Comparison of ENCODE assay signal across 8 mouse cellular contexts in genomic region chr17:46889450-46890084, GRCm38 (mm10). TPM values are rescaled to one million over a fixed set of nuclear protein-coding genes. Genes with fewer than 3 reads are reported as not detected.
DNase-seq lines count a peak whose midpoint lies in the region; ATAC-seq and TF ChIP-seq lines count a peak whose summit lies in the region.

No protein-coding gene starts in this region.

- WGBS in hindbrain, postnatal 0 days, result under 1% methylated on average over 44 of the region's 44 CpGs

- peak overlapping the region; percentile 71 for H3K9ac ChIP-seq in hindbrain, postnatal 0 days (replicated peaks; ENCODE audit: low read length)

- H3K27me3 ChIP-seq in hindbrain, postnatal 0 days (ENCODE audit: insufficient read depth, low read length), result no peaks in the 10 kb centered on the region

- TF ChIP-seq CTCF in cortical plate, adult 2 months (IDR thresholded peaks at IDR 0.05; ENCODE audit: extremely low read depth, insufficient read depth, low read length), result no peak
- no peak for TF ChIP-seq CTCF in gastrocnemius, adult 2 months (IDR thresholded peaks at IDR 0.05)
- 0 out of 2 replicates have a peak, but pooled peaks have one; percentile 21 for TF ChIP-seq CTCF in hindbrain, postnatal 0 days (IDR thresholded peaks at IDR 0.05; ENCODE audit: low read depth)

- peak overlapping the region; percentile 82 for H3K4me2 ChIP-seq in hindbrain, postnatal 0 days (ENCODE audit: low read depth, low read length)

- no peaks in the 10 kb centered on the region for H3K36me3 ChIP-seq in hindbrain, postnatal 0 days (ENCODE audit: insufficient read depth, low read length)

- H3K4me3 ChIP-seq in cortical plate, adult 2 months (ENCODE audit: insufficient read depth, low read length), result peak overlapping the region; percentile 93
- peak overlapping the region; percentile 92 for H3K4me3 ChIP-seq in gastrocnemius, adult 2 months
- H3K4me3 ChIP-seq in hindbrain, postnatal 0 days (ENCODE audit: low read length), result peak overlapping the region; percentile 77

- no peaks in the 10 kb centered on the region for H3K9me3 ChIP-seq in hindbrain, postnatal 0 days (ENCODE audit: low read length)

- DNase-seq in adipocyte (ENCODE audit: low spot score), result peak; percentile 74
- DNase-seq in gastrocnemius, adult 2 months, result peak; percentile 91
- peak; percentile 84 for DNase-seq in hindbrain, postnatal 0 days (ENCODE audit: low spot score)
- peak; percentile 69 to 78 for DNase-seq in left cerebral cortex, adult 9 months (ENCODE audit: low spot score in 2 of 2)
- peak; percentile 71 to 75 for DNase-seq in right cerebral cortex, adult 2 months (ENCODE audit: low spot score in 2 of 2)
- DNase-seq in urinary bladder, adult 2 months (ENCODE audit: low spot score), result peak; percentile 62

- peak overlapping the region; percentile 96 for H3K27ac ChIP-seq in cortical plate, adult 2 months (ENCODE audit: insufficient read depth, low read length)
- H3K27ac ChIP-seq in gastrocnemius, adult 2 months, result peak overlapping the region; percentile 90
- peak overlapping the region; percentile 95 for H3K27ac ChIP-seq in hindbrain, postnatal 0 days

- peak; percentile 46 for ATAC-seq in hindbrain, postnatal 0 days
- peak; percentile 36 for ATAC-seq in megakaryocyte, adult 5-6 weeks (ENCODE audit: poor library complexity, severe bottlenecking)

- H3K4me1 ChIP-seq in cortical plate, adult 2 months (ENCODE audit: control insufficient read depth, insufficient read depth, low read length), result peaks cover 12% of the 10 kb centered on the region
- peaks cover 24% of the 10 kb centered on the region for H3K4me1 ChIP-seq in hindbrain, postnatal 0 days (ENCODE audit: insufficient read depth, low read length)

- intact Hi-C loops in gastrocnemius, adult 2 months (cut with DNase I), result loop anchor here (2.0 kb wide), 1 partner anchor 107 kb away; the partner anchor contains the start of gene Rpl7l1

- peak; percentile 58 for TF ChIP-seq POLR2A in cortical plate, adult 2 months (IDR thresholded peaks at IDR 0.05; ENCODE audit: extremely low read depth, insufficient read depth, low read length)

RNA-seq across cellular contexts. Expression of gene Tbcc, which starts 0.9 kb away (rescaled TPM):
- polyA plus RNA-seq in cortical plate, adult 2 months (2012; rRNA removed), result 25.6 and 26.1 TPM in 2 replicates
- 1 to 10 TPM; 6.0 to 8.2 TPM for total RNA-seq in gastrocnemius, adult 2 months (2021)
- total RNA-seq in hindbrain, postnatal 0 days (2014; rRNA removed), result 41.8 and 61.5 TPM in 2 replicates
- 50.7 and 54.5 TPM in 2 replicates for polyA plus RNA-seq in hindbrain, postnatal 0 days (2015; fragmentation: Nextera tagmentation; extraction: Ambion mirVana)
- 8.6 and 13.5 TPM in 2 replicates for total RNA-seq in megakaryocyte, adult 5-6 weeks (2015)
- 10.8 and 13.3 TPM in 2 replicates for total RNA-seq in megakaryocyte, adult 5-6 weeks (2017)
- polyA plus RNA-seq in urinary bladder, adult 2 months (2012; rRNA removed), result 20.3 and 21.5 TPM in 2 replicates

RNA-seq across cellular contexts. Expression of gene Prph2, which starts 20.7 kb away (rescaled TPM):
- polyA plus RNA-seq in cortical plate, adult 2 months (2012; rRNA removed), result not detected in 2 replicates
- not detected for total RNA-seq in gastrocnemius, adult 2 months (2021)
- not detected in 2 replicates for total RNA-seq in hindbrain, postnatal 0 days (2014; rRNA removed)
- polyA plus RNA-seq in hindbrain, postnatal 0 days (2015; fragmentation: Nextera tagmentation; extraction: Ambion mirVana), result 0.05 TPM in 1 of 2 replicates, not detected in the other
- total RNA-seq in megakaryocyte, adult 5-6 weeks (2015), result not detected in 2 replicates
- total RNA-seq in megakaryocyte, adult 5-6 weeks (2017), result not detected in 2 replicates
- not detected in 2 replicates for polyA plus RNA-seq in urinary bladder, adult 2 months (2012; rRNA removed)

RNA-seq across cellular contexts. Expression of gene Bicral, which starts 31.3 kb away (rescaled TPM):
- polyA plus RNA-seq in cortical plate, adult 2 months (2012; rRNA removed), result 33.1 and 33.9 TPM in 2 replicates
- total RNA-seq in gastrocnemius, adult 2 months (2021), result 10 to 100 TPM; 11.9 to 13.4 TPM
- 22.9 and 23.1 TPM in 2 replicates for total RNA-seq in hindbrain, postnatal 0 days (2014; rRNA removed)
- polyA plus RNA-seq in hindbrain, postnatal 0 days (2015; fragmentation: Nextera tagmentation; extraction: Ambion mirVana), result 5.1 and 5.2 TPM in 2 replicates
- 25.2 and 32.4 TPM in 2 replicates for total RNA-seq in megakaryocyte, adult 5-6 weeks (2015)
- 20.3 and 21.1 TPM in 2 replicates for total RNA-seq in megakaryocyte, adult 5-6 weeks (2017)
- 9.1 and 15.2 TPM in 2 replicates for polyA plus RNA-seq in urinary bladder, adult 2 months (2012; rRNA removed)

Comparison
In these comparisons a context has a peak if more than half of its experiments do, and no peak if none do; other contexts are left out.
1. Peak in every context shown above with its lines: DNase-seq, ATAC-seq, H3K4me3 ChIP-seq and H3K27ac ChIP-seq.